Mouse (Mus musculus): Measurements from ENCODE around the gene Prph. TPM values are rescaled to one million over a fixed set of nuclear protein-coding genes. Genes with fewer than 3 reads are reported as not detected.

The Prph gene
- total RNA-seq, 2 experiments from 2014 or later, result 1.3 to 3.4 TPM

- DNase-seq, result peak; percentile 42 to 63
Measured at GRCm38 (mm10) chr15:99097840-99098492, 43.0 kb downstream of the Prph start.

DNA sequence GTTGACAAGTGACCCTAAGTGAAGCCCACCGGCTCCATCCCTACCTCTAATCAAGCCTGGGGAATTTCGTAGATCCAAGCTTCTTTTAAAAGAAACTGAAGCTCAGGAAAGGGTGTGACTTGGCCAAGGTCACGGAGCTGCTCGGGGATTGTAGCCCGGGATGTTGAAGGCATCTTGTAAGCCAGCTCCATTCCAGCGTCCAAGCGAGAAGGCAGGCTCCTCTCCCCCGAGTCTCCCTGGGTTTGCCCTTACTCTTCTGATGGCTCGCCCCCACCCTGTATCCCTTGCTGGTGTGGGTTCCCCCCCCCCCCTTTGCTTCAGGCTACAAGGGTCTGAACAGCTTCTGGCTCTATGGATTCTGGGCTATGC lies 43.5 kb downstream of the Prph start:
- DNase-seq, result no peak

DNA sequence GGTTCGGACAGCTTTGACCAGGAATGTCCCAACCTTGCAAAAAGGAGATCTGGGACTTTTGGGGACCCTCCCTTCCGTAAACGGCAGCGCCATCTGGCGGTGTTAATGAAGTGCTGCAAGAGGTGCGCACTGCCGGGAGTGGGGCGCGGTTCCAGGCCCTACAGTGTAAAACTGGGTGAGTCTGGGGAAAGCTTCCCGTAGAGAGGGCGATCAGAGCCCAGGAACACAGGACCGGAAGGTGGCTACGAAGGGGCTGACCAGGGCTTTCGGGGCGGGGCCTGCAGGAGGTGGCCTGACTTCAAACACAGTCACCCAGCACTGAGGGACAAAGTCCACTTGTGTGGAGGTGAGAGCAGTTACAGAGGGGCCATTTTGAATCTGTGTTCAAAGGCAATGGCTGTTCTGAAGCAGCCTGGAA lies 44.2 kb downstream of the Prph start:
- peak; percentile 62 to 73 for DNase-seq

- no peak for DNase-seq
Measured at GRCm38 (mm10) chr15:99099984-99100383, 45.0 kb downstream of the Prph start.

GRCm38 (mm10) chr15:99105238-99105637 lies 50.3 kb downstream of the Prph start:
- no peak for DNase-seq

GRCm38 (mm10) chr15:99107866-99108265 lies 52.9 kb downstream of the Prph start:
- DNase-seq, result no peak

Small RNA genes lying within 50 kb of the gene (microRNA-seq; reads per million reads assigned to microRNA genes)
- not detected for gene Mir6960

Other genes with a start within 250 kb of the Prph start
- under 1 TPM; 0.10 to 0.30 TPM for gene Ddn, start 245.7 kb upstream of the Prph start, total RNA-seq (2021)
- gene Prkag1, start 223.7 kb upstream of the Prph start, total RNA-seq (2021), result 10 to 100 TPM; 68.3 to 87.0 TPM
- 10 to 100 TPM; 52.1 to 79.5 TPM for gene Kmt2d, start 184.0 kb upstream of the Prph start, total RNA-seq (2021)
- 1 to 10 TPM; 2.2 to 2.9 TPM for gene Rhebl1, start 160.6 kb upstream of the Prph start, total RNA-seq (2021)
- 1 to 10 TPM; 2.2 to 3.0 TPM for gene Dhh, start 156.6 kb upstream of the Prph start, total RNA-seq (2021)
- gene Lmbr1l, start 136.9 kb upstream of the Prph start, total RNA-seq (2021), result 10 to 100 TPM; 14.0 to 15.5 TPM
- 100 to 1,000 TPM; 252 to 276 TPM for gene Tuba1b, start 120.6 kb upstream of the Prph start, total RNA-seq (2021)
- gene Gm49450, start 101.6 kb upstream of the Prph start, total RNA-seq (2021), result not detected
- 100 to 1,000 TPM in 1 of 2 experiments, 10 to 100 TPM in 1; 87.9 to 123 TPM for gene Tuba1a, start 101.5 kb upstream of the Prph start, total RNA-seq (2021)
- gene Tuba1c, start 25.3 kb upstream of the Prph start, total RNA-seq (2021), result 100 to 1,000 TPM; 272 to 276 TPM
- gene Troap, start 19.4 kb downstream of the Prph start, total RNA-seq (2021), result 1 to 10 TPM; 1.1 to 1.6 TPM
- gene C1ql4, start 32.6 kb downstream of the Prph start, total RNA-seq (2021), result not detected
- 1 to 10 TPM; 1.6 to 3.4 TPM for gene Dnajc22, start 38.0 kb downstream of the Prph start, total RNA-seq (2021)
- 10 to 100 TPM; 15.3 to 17.7 TPM for gene Spats2, start 70.7 kb downstream of the Prph start, total RNA-seq (2021)
- 1 to 10 TPM in 1 of 2 experiments, under 1 TPM in 1; 0.40 to 1.2 TPM for gene Kcnh3, start 169.7 kb downstream of the Prph start, total RNA-seq (2021)
- 10 to 100 TPM; 37.8 to 48.2 TPM for gene Mcrs1, start 196.8 kb downstream of the Prph start, total RNA-seq (2021)
- gene Prpf40b, start 239.9 kb downstream of the Prph start, total RNA-seq (2021), result 10 to 100 TPM; 38.0 to 49.6 TPM
- gene Fam186b, start 240.7 kb downstream of the Prph start, total RNA-seq (2021), result 1 to 10 TPM; 3.0 to 3.5 TPM

All from adrenal gland, postnatal 36 days (tissue).